Mouse (Mus musculus) CH12.LX (cell line): ENCODE results near the gene Abi1. TPM values are rescaled to one million over a fixed set of nuclear protein-coding genes. Genes with fewer than 3 reads are reported as not detected.

Experiments used
- DNase-seq: peaks from one replicate; pipeline ENCODE4 v3.0.0-alpha.2; 2013; ENCODE audit errors: extremely low read depth
- H3K27ac ChIP-seq: 2 replicates; pipeline ENCODE4 v1.5.1; 2012; ENCODE audit warnings: low read depth, mild to moderate bottlenecking, control low read depth, moderate library complexity; ENCODE audit not compliant: insufficient read depth
- H3K27me3 ChIP-seq: replicated peaks from 2 replicates; pipeline ENCODE3; 2012; ENCODE audit warnings: inconsistent platforms
- H3K36me3 ChIP-seq, 2 experiments: replicated peaks in 1 of 2; 2 replicates each; pipeline versions ENCODE3 to v1.6.1; 2012; ENCODE audit warnings: inconsistent platforms in 1 of 2, low read length in 1 of 2, mild to moderate bottlenecking in 1 of 2, mixed read lengths in 1 of 2, moderate library complexity in 1 of 2; ENCODE audit not compliant: control insufficient read depth in 1 of 2, insufficient read depth in 1 of 2
- H3K4me1 ChIP-seq, 2 experiments: 2 replicates each; pipeline ENCODE4 v1.6.1; 2012; ENCODE audit warnings: inconsistent platforms in 1 of 2, moderate library complexity in 1 of 2; ENCODE audit not compliant: insufficient read depth in 2 of 2, control insufficient read depth in 1 of 2
- H3K4me2 ChIP-seq: 2 replicates; pipeline ENCODE4 v1.6.1; 2012; ENCODE audit warnings: low read depth, mild to moderate bottlenecking, control low read depth; ENCODE audit not compliant: poor library complexity, insufficient read depth, severe bottlenecking
- H3K4me3 ChIP-seq, 3 experiments: fragments of 150-350 bp in 1 of 3; sonication (generic) in 1 of 3; replicated peaks in 1 of 3; 2 replicates each; pipeline versions ENCODE3 to v1.5.1; 2011 to 2012; ENCODE audit warnings: low read depth in 2 of 3, low read length in 2 of 3, mild to moderate bottlenecking in 2 of 3, moderate library complexity in 2 of 3, control low read depth in 1 of 3, improper control_type of control experiment in 1 of 3, inconsistent platforms in 1 of 3, mixed read lengths in 1 of 3; ENCODE audit not compliant: poor library complexity in 1 of 3
- H3K79me2 ChIP-seq: replicated peaks from 2 replicates; pipeline ENCODE4 v1.6.1; 2012; ENCODE audit warnings: mild to moderate bottlenecking, moderate library complexity; ENCODE audit not compliant: control insufficient read depth, poor library complexity, insufficient read depth, severe bottlenecking; ENCODE audit errors: extremely low read depth
- H3K9ac ChIP-seq: 2 replicates; pipeline ENCODE4 v1.6.1; 2012; ENCODE audit warnings: low read depth, mild to moderate bottlenecking, control low read depth, moderate library complexity; ENCODE audit not compliant: insufficient read depth
- H3K9me3 ChIP-seq: replicated peaks from 2 replicates; pipeline ENCODE3; 2012; ENCODE audit warnings: low read length, inconsistent platforms, mixed read lengths
- BHLHE40 ChIP-seq: IDR thresholded peaks from 2 replicates; pipeline ENCODE4 v1.6.1; 2011; ENCODE audit warnings: mild to moderate bottlenecking, low read depth, low read length, improper control_type of control experiment
- ELF1 ChIP-seq: IDR thresholded peaks from 2 replicates; pipeline ENCODE4 v1.6.1; 2014; ENCODE audit warnings: low read depth, mild to moderate bottlenecking, inconsistent platforms, low read length, improper control_type of control experiment
- HCFC1 ChIP-seq: IDR thresholded peaks from 2 replicates; pipeline ENCODE4 v1.6.1; 2012; ENCODE audit warnings: low read depth, mild to moderate bottlenecking, inconsistent platforms, low read length, improper control_type of control experiment
- IRF4 ChIP-seq: IDR thresholded peaks from 2 replicates; pipeline ENCODE4 v1.6.1; 2014; ENCODE audit warnings: low read depth, mild to moderate bottlenecking, inconsistent platforms, low read length, improper control_type of control experiment
- MAFK ChIP-seq: IDR thresholded peaks from 2 replicates; pipeline ENCODE4 v1.6.1; 2011; ENCODE audit warnings: low read length, improper control_type of control experiment; ENCODE audit not compliant: insufficient replicate concordance
- MEF2A ChIP-seq: IDR thresholded peaks from 2 replicates; pipeline ENCODE4 v1.6.1; 2014; ENCODE audit warnings: low read depth, mild to moderate bottlenecking, inconsistent platforms, low read length, improper control_type of control experiment, borderline replicate concordance
- MXI1 ChIP-seq: IDR thresholded peaks from 2 replicates; pipeline ENCODE4 v1.6.1; 2011; ENCODE audit warnings: mild to moderate bottlenecking, low read depth, low read length, improper control_type of control experiment
- NELFE ChIP-seq: IDR thresholded peaks from 2 replicates; pipeline ENCODE4 v1.6.1; 2011; ENCODE audit warnings: low read depth, low read length, improper control_type of control experiment
- POLR2AphosphoS2 ChIP-seq: IDR thresholded peaks from 2 replicates; pipeline ENCODE4 v1.6.1; 2011; ENCODE audit warnings: low read depth, low read length, improper control_type of control experiment
- RAD21 ChIP-seq: IDR thresholded peaks from 2 replicates; pipeline ENCODE4 v1.6.1; 2011; ENCODE audit warnings: low read depth, mild to moderate bottlenecking, low read length, improper control_type of control experiment, moderate library complexity
- SMC3 ChIP-seq: IDR thresholded peaks from 2 replicates; pipeline ENCODE4 v1.6.1; 2011; ENCODE audit warnings: low read depth, low read length, improper control_type of control experiment
- TBP ChIP-seq: conservative IDR thresholded peaks from 2 replicates; pipeline ENCODE4 v1.6.1; 2011; ENCODE audit warnings: low read depth, low read length, improper control_type of control experiment
- USF1 ChIP-seq: IDR thresholded peaks from 2 replicates; pipeline ENCODE4 v1.6.1; 2014; ENCODE audit warnings: low read depth, mild to moderate bottlenecking, inconsistent platforms, low read length, improper control_type of control experiment
- USF2 ChIP-seq: conservative IDR thresholded peaks from 2 replicates; pipeline ENCODE4 v1.6.1; 2011; ENCODE audit warnings: low read depth, low read length, improper control_type of control experiment
- ZKSCAN1 ChIP-seq: IDR thresholded peaks from 2 replicates; pipeline ENCODE4 v1.6.1; 2012; ENCODE audit warnings: low read depth, inconsistent platforms, low read length, improper control_type of control experiment, borderline replicate concordance
- ZMIZ1 ChIP-seq: IDR thresholded peaks from 2 replicates; pipeline ENCODE4 v1.6.1; 2012; ENCODE audit warnings: low read depth, mild to moderate bottlenecking, inconsistent platforms, low read length, improper control_type of control experiment
- dilution Hi-C: fragments of 300-500 bp; cut with MboI; formaldehyde crosslinking; loops from 2 replicates; pipeline ENCODE4 v1.14.3; 2020; ENCODE audit warnings: low sequenced_read_pairs; ENCODE audit not compliant: extremely low pct_unique_long_range_greater_than_20kb, extremely low pct_ligation_motif_present
- in situ Hi-C: fragments of 300-500 bp; cut with MboI; formaldehyde crosslinking; loops from 3 replicates; pipeline ENCODE4 v1.14.3; 2019; ENCODE audit warnings: low sequenced_read_pairs, low pct_ligation_motif_present, low pct_unique_long_range_greater_than_20kb, mixed read lengths
- polyA plus RNA-seq: library from polyadenylated mRNA; unstranded; fragments of >175 nt; gene quantifications from 2 replicates; pipeline ENCODE4 v1.2.1, GENCODE M21; 2012; ENCODE audit warnings: low read depth; ENCODE audit not compliant: insufficient read length
- total RNA-seq, 2 experiments: library from RNA; depleted of rRNA; stranded (reverse); fragments of 300-350 nt in 1 of 2; fragments of >200 nt in 1 of 2; gene quantifications; 2 replicates each; pipeline ENCODE4 v1.2.3; 2012 to 2014

Gene Abi1
- total and polyA plus RNA-seq, 3 experiments: 45.7 to 104 (median 74.6) TPM

DNA sequence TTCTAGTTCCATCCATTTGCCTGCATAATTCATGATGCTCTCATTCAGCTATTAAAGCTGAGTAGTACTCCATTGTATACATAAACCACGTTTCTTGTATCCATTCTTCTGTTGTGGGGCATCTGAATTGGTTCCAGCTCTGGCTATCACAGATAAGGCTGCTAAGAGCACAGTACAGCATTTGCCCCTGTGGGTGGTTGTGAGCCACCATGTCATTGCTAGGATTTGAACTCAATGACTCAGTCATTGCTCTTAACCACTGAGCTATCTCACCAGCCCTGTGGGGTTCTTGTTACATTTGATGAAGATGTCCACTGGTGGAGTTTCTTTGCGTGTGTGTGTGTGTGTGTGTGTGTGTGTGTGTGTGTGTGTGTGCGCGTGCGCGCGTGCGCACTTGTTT, 44.5 kb upstream of the Abi1 start:
- Histone ChIP-seq H3K27ac (no peak overlapping the region), H3K9ac (no peak overlapping the region), H3K36me3 (peaks cover 40 to 64% of the 10 kb centered on the region in 2 experiments), H3K27me3 (no peaks in the 10 kb centered on the region), H3K9me3 (no peaks in the 10 kb centered on the region), H3K4me1 (peaks cover 0 to 17% of the 10 kb centered on the region in 2 experiments; a peak in 3 of 4 replicates), H3K4me2 (no peak overlapping the region), H3K4me3 (no peak overlapping the region), H3K79me2 (no peaks in the 10 kb centered on the region)
- in situ Hi-C loops (no loop called here), dilution Hi-C loops (no loop called here)
- DNase-seq: no peak
- no peak for TF ChIP-seq IRF4
- no peak for TF ChIP-seq ZMIZ1
- no peak for TF ChIP-seq SMC3
- TF ChIP-seq MEF2A: no peak

DNA sequence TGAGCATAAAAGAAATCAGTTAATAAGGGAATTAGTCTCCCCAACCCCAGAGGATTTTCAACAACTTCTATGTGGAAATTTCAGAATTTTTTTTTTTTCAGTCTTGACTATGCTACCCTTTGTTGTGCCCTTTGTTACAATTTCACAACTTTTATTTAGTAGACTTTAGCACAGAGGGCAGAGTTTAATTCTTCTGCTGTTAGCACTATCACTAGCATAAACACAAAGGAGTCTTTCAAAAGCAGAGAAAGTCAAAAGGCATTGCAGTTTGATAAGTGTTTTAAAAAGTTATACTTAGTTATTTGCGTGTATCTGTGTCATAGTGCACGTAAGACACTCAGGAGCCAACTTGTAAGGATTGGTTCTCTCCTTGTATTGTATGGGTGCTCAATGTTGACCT, 38.5 kb upstream of the Abi1 start:
- Histone ChIP-seq H3K36me3 (peaks cover 37 to 69% of the 10 kb centered on the region in 2 experiments), H3K9me3 (peaks cover 2% of the 10 kb centered on the region)

DNA sequence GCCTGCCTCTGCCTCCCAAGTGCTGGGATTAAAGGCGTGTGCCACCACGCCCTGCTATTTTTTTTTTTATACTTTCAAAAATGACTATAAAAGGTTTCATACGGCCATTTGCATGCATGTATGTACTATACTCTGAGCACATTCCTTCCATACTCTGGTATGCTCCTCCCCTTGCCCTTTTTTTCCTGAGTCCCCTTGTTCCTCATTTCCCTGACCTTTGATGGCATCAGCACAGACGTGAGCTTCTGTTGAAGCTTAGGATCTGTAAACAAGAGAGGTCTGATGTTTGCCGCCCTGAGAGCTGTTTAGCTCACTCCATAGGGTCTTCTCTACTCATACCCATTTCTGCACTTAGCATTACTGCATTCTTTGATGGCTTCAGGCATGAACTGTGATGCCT, 37.7 kb upstream of the Abi1 start:
- DNase-seq: no peak
- Histone ChIP-seq H3K4me3 (no peak overlapping the region), H3K9me3 (peaks cover 2% of the 10 kb centered on the region), H3K4me1 (no peaks in the 10 kb centered on the region), H3K36me3 (peaks cover 35 to 66% of the 10 kb centered on the region in 2 experiments), H3K27ac (no peak overlapping the region), H3K4me2 (no peak overlapping the region), H3K79me2 (peaks cover 4% of the 10 kb centered on the region; the same call in 1 of the 2 replicates), H3K27me3 (no peaks in the 10 kb centered on the region), H3K9ac (no peak overlapping the region)
- dilution Hi-C loops: no loop called here
- in situ Hi-C loops: no loop called here
- no peak for TF ChIP-seq HCFC1
- TF ChIP-seq NELFE: no peak
- TF ChIP-seq IRF4: no peak
- no peak for TF ChIP-seq SMC3
- no peak for TF ChIP-seq BHLHE40
- no peak for TF ChIP-seq MEF2A
- TF ChIP-seq POLR2AphosphoS2: no peak
- no peak for TF ChIP-seq ZMIZ1
- TF ChIP-seq MXI1: no peak

More for the DNA sequence above, 38.5 kb upstream of the Abi1 start:
- Histone ChIP-seq H3K9ac (no peak overlapping the region), H3K4me1 (no peaks in the 10 kb centered on the region), H3K79me2 (peaks cover 4% of the 10 kb centered on the region; the same call in 1 of the 2 replicates), H3K4me3 (no peak overlapping the region), H3K27ac (no peak overlapping the region), H3K27me3 (no peaks in the 10 kb centered on the region), H3K4me2 (no peak overlapping the region)
- TF ChIP-seq HCFC1 (no peak), RAD21 (no peak), IRF4 (no peak), USF1 (no peak), MAFK (no peak), ELF1 (no peak), USF2 (no peak), POLR2AphosphoS2 (no peak), TBP (no peak), ZKSCAN1 (no peak)
- in situ Hi-C loops: no loop called here
- DNase-seq: no peak
- dilution Hi-C loops: no loop called here
